Mouse (Mus musculus): ENCODE data around the gene Cpt1c. TPM values are rescaled to one million over a fixed set of nuclear protein-coding genes. Genes with fewer than 3 reads are reported as not detected.

Gene Cpt1c
- polyA plus RNA-seq, 1 experiment from 2014 or later, result 63.9 TPM

DNA sequence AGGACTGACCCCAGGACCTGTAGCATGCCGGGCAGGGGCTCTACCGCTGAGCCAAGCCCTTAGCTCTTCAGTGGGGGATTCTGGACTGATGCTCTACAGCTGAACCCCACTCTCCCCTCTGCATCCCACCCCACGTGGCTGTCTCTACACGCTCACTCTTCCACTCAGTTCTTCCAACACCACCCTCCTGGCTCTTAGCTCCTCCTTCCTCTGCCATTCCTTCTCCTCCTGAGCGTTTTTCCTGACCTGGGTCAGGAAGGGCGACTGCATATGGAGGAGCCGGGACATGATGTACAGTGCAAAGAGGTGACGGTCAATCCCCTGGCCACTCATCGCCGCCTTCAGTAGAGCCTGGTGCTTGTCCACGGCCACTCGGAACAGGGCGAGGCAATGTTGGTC, 14.1 kb downstream of the Cpt1c start:
- Histone ChIP-seq H3K36me3 (ENCODE audit: control insufficient read depth, insufficient read depth) (peaks cover 11% of the 10 kb centered on the region), H3K9ac (replicated peaks; ENCODE audit: low read depth, low read length) (no peak overlapping the region), H3K9me3 (ENCODE audit: control insufficient read depth, low read length) (no peaks in the 10 kb centered on the region), H3K27ac (ENCODE audit: low read length) (no peak overlapping the region), H3K4me1 (replicated peaks; ENCODE audit: control insufficient read depth, insufficient read depth, low read length) (no peaks in the 10 kb centered on the region), H3K4me3 (replicated peaks; ENCODE audit: low read length) (no peak overlapping the region), H3K27me3 (replicated peaks; ENCODE audit: control insufficient read depth, insufficient read depth, low read length) (no peaks in the 10 kb centered on the region), H3K4me2 (ENCODE audit: low read length) (no peak overlapping the region)
- 91% methylated on average over 13 of the region's 13 CpGs for WGBS
- no peak for ATAC-seq

DNA sequence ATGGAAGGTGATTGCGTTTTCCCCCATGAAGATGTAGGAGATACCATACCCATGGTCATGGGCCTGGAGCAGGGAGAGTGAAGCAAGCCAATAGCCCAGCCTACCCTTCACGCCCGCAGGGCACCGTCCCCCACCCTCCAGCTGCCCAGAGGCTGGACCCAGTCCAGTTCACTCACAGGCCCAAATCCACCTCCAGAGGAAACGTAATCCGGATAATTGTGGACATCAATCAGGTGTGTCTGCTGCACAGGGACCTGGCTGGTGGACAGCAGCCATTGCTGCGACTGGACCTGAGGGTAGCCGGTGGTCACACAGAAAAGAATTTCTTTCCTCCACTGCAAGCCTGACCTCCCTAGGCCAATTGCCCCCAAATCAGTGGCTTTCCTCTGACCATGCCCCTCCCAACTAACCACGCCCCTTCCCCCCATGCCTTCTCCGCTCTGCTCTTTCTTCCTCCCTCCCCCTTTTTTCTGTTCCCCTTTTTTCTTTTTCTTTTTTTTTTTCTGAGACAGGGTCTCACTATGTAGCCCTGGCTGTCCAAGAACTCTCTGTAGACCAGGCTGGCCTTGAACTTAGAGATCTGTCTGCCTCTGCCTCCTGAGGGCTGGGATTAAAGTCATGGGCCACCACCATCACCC, 14.7 kb downstream of the Cpt1c start:
- no peak overlapping the region for H3K27ac ChIP-seq (ENCODE audit: low read length)
- no peak overlapping the region for H3K9ac ChIP-seq (replicated peaks; ENCODE audit: low read depth, low read length)
- H3K4me3 ChIP-seq (replicated peaks; ENCODE audit: low read length), result no peak overlapping the region
- no peak for ATAC-seq
- H3K9me3 ChIP-seq (ENCODE audit: control insufficient read depth, low read length), result no peaks in the 10 kb centered on the region
- peaks cover 10% of the 10 kb centered on the region for H3K36me3 ChIP-seq (ENCODE audit: control insufficient read depth, insufficient read depth)
- H3K27me3 ChIP-seq (replicated peaks; ENCODE audit: control insufficient read depth, insufficient read depth, low read length), result no peaks in the 10 kb centered on the region
- 89% methylated on average over 10 of the region's 10 CpGs for WGBS
- H3K4me1 ChIP-seq (replicated peaks; ENCODE audit: control insufficient read depth, insufficient read depth, low read length), result no peaks in the 10 kb centered on the region
- no peak overlapping the region for H3K4me2 ChIP-seq (ENCODE audit: low read length)

DNA sequence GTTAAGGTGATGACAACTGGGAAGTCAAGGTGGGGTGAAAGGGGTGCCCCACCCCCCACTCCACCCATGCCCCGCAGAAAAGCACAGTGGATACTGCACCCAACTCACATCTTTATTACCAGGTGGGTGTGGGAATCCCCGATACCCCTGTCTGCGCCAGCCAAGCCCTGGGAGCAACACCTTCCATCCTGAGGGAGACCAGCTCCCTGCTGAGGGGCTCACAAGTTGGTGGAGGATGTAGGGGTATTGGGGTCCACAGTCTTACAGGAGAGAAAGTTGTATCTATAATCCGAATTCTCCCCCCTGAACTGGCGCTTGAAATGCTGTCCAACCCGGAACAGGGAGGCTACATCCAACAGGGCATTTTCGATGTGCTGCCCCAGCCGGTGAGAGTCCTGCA, 15.4 kb downstream of the Cpt1c start:
- Histone ChIP-seq H3K27me3 (replicated peaks; ENCODE audit: control insufficient read depth, insufficient read depth, low read length) (no peaks in the 10 kb centered on the region), H3K4me1 (replicated peaks; ENCODE audit: control insufficient read depth, insufficient read depth, low read length) (no peaks in the 10 kb centered on the region), H3K4me3 (replicated peaks; ENCODE audit: low read length) (no peak overlapping the region), H3K4me2 (ENCODE audit: low read length) (no peak overlapping the region), H3K36me3 (ENCODE audit: control insufficient read depth, insufficient read depth) (peaks cover 8% of the 10 kb centered on the region), H3K9ac (replicated peaks; ENCODE audit: low read depth, low read length) (no peak overlapping the region), H3K9me3 (ENCODE audit: control insufficient read depth, low read length) (no peaks in the 10 kb centered on the region), H3K27ac (ENCODE audit: low read length) (no peak overlapping the region)
- 91% methylated on average over 8 of the region's 8 CpGs for WGBS
- no peak for ATAC-seq

DNA sequence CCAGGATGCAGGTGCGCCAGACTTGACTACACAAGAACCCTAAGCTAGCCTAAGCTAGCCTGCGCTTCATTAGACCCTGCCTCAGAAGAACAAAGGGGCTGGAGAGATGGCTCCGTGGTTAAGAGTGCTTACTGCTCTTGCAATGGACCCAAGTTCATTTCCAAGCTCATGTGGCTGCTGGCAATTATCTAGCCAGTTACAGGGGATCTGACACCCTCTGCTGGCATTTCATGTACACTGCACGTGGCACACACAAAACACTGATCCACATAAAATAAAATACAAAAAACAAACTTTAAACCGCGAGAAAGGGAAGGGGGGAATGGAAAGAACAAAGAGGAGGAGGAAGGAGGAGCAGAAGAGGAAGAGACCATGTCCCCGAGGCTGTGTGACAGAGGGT, 16.4 kb downstream of the Cpt1c start:
- H3K36me3 ChIP-seq (ENCODE audit: control insufficient read depth, insufficient read depth), result peaks cover 8% of the 10 kb centered on the region
- 52% methylated on average over 7 of the region's 7 CpGs for WGBS
- H3K9ac ChIP-seq (replicated peaks; ENCODE audit: low read depth, low read length), result no peak overlapping the region
- H3K9me3 ChIP-seq (ENCODE audit: control insufficient read depth, low read length), result no peaks in the 10 kb centered on the region
- H3K4me3 ChIP-seq (replicated peaks; ENCODE audit: low read length), result no peak overlapping the region
- H3K4me1 ChIP-seq (replicated peaks; ENCODE audit: control insufficient read depth, insufficient read depth, low read length), result no peaks in the 10 kb centered on the region
- H3K27me3 ChIP-seq (replicated peaks; ENCODE audit: control insufficient read depth, insufficient read depth, low read length), result no peaks in the 10 kb centered on the region; the same call in 1 of the 2 replicates
- ATAC-seq, result no peak
- no peak overlapping the region for H3K4me2 ChIP-seq (ENCODE audit: low read length)
- no peak overlapping the region for H3K27ac ChIP-seq (ENCODE audit: low read length)

DNA sequence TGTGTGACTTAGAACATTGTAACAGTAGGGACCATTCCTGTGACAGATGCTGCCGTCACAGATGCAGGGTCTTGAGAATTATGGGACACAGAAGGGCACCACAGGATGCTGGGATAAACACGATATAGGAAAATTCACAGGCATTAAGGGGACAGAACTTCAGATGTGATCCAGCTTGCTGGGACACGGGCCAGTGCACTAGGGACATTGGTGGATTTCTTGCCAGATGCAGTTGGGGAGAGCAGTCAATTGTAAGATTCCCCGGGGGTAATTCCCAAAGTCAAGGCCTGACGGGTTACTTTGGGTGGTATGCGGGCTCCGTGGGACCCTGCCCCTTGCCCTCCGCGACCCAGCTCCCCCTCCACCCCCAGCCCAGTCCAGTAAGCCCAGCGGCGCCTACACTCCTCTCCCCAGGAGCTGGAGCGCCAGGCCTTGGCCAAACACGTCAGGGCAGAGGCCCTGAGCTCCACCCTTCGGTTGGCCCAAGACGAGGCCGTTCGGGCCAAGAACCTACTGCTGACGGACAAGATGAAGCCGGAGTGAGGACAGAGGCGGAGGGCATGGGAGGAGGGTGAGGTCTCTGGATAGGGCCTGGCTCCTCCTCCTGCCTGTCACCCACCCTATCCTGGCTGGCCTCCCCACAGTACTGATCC, 17.3 kb downstream of the Cpt1c start:
- Histone ChIP-seq H3K9me3 (ENCODE audit: control insufficient read depth, low read length) (no peaks in the 10 kb centered on the region), H3K36me3 (ENCODE audit: control insufficient read depth, insufficient read depth) (peaks cover 5% of the 10 kb centered on the region; the same call in 1 of the 2 replicates), H3K27me3 (replicated peaks; ENCODE audit: control insufficient read depth, insufficient read depth, low read length) (peaks cover 7% of the 10 kb centered on the region), H3K4me3 (replicated peaks; ENCODE audit: low read length) (no peak overlapping the region), H3K9ac (replicated peaks; ENCODE audit: low read depth, low read length) (no peak overlapping the region), H3K4me1 (replicated peaks; ENCODE audit: control insufficient read depth, insufficient read depth, low read length) (peaks cover 7% of the 10 kb centered on the region), H3K27ac (ENCODE audit: low read length) (no peak overlapping the region), H3K4me2 (ENCODE audit: low read length) (no peak overlapping the region)
- WGBS, result 75% methylated on average over 20 of the region's 20 CpGs
- ATAC-seq, result no peak

DNA sequence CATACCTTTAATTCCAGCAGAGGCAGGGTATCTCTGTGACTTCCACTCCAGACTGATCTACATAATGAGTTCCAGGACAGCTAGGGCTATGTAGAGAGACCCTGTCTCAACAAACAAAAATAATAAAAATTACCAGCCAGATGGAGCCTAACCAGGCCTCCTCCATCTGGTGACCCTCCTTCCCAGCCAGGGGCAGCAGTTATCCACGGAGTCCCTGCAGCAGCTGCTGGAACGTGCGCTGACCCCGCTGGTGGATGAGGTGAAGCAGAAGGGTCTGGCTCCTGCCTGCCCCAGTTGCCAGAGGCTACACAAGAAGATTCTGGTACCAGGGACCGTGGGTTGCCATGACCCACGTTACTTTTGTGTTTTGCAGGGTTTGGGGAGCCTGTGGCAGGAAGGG, 18.4 kb downstream of the Cpt1c start:
- H3K4me3 ChIP-seq (replicated peaks; ENCODE audit: low read length), result no peak overlapping the region
- H3K4me2 ChIP-seq (ENCODE audit: low read length), result no peak overlapping the region
- no peaks in the 10 kb centered on the region for H3K9me3 ChIP-seq (ENCODE audit: control insufficient read depth, low read length)
- H3K9ac ChIP-seq (replicated peaks; ENCODE audit: low read depth, low read length), result no peak overlapping the region
- ATAC-seq, result no peak
- H3K27me3 ChIP-seq (replicated peaks; ENCODE audit: control insufficient read depth, insufficient read depth, low read length), result peaks cover 15% of the 10 kb centered on the region
- peaks cover 8% of the 10 kb centered on the region for H3K4me1 ChIP-seq (replicated peaks; ENCODE audit: control insufficient read depth, insufficient read depth, low read length)
- whole genome bisulfite sequencing, result 64% methylated on average over 6 of the region's 6 CpGs
- H3K27ac ChIP-seq (ENCODE audit: low read length), result no peak overlapping the region
- H3K36me3 ChIP-seq (ENCODE audit: control insufficient read depth, insufficient read depth), result peaks cover 2% of the 10 kb centered on the region; the same call in 1 of the 2 replicates

DNA sequence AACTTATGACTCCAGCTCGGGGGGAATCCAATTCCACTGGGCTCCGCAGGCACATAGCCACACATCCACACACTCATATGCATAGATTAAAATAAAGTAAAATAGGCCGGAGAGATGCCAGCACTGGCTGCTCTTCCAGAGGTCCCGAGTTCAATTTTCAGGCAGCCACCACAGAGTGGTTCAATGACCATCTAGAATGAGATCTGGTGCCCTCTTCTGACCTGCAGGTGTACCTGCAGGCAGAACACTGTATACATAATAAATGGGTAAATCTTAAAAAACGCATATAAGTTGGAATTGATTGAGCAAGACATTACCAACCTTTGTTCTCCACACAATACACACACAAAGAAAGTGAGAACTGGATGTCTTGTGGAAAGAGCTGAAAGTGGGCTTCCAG, 19.0 kb downstream of the Cpt1c start:
- H3K9me3 ChIP-seq (ENCODE audit: control insufficient read depth, low read length), result no peaks in the 10 kb centered on the region
- no peak overlapping the region for H3K4me3 ChIP-seq (replicated peaks; ENCODE audit: low read length)
- ATAC-seq, result no peak
- H3K36me3 ChIP-seq (ENCODE audit: control insufficient read depth, insufficient read depth), result no peaks in the 10 kb centered on the region
- no peak overlapping the region for H3K9ac ChIP-seq (replicated peaks; ENCODE audit: low read depth, low read length)
- no peak overlapping the region for H3K27ac ChIP-seq (ENCODE audit: low read length)
- 51% methylated on average over 5 of the region's 5 CpGs for WGBS
- H3K27me3 ChIP-seq (replicated peaks; ENCODE audit: control insufficient read depth, insufficient read depth, low read length), result peaks cover 20% of the 10 kb centered on the region
- no peak overlapping the region for H3K4me2 ChIP-seq (ENCODE audit: low read length)
- peaks cover 8% of the 10 kb centered on the region for H3K4me1 ChIP-seq (replicated peaks; ENCODE audit: control insufficient read depth, insufficient read depth, low read length)

DNA sequence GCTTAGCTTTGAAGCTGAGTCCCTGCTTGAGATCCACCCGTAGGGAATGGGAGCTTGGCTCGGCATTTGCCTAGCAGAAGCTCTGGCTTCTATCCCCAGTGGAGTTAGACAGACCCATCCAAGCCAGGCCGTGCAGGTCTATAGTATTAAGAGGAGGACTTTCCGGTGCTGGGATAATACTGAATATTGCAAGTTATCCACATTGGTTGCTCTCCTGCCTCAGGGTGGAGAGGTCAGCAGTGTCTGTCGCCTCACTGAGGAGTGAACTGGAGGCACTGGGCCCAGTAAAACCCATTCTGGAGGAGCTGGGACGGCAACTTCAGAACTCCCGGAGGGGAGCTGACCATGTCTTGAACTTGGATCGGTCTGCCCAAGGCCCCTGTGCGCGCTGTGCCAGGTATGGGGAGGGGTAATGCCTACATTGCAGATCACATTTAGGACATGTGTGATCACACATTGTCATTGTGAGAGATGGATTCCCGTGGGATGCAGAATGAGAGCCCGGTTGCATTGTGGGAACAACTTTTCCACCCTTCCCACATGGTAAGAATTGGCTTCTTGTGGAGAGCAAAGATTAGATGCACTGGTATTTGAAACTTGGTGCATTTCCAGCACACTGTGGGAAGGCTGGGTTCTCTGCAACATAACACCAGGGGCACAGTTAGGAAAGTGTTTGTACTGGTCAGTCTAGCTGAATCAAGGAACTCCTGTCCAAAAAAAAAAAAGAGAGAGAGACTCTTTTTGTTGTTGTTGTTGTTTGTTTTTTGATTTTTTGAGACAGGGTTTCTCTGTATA, 20.4 kb downstream of the Cpt1c start:
- H3K4me2 ChIP-seq (ENCODE audit: low read length), result no peak overlapping the region
- H3K36me3 ChIP-seq (ENCODE audit: control insufficient read depth, insufficient read depth), result no peaks in the 10 kb centered on the region
- peaks cover 8% of the 10 kb centered on the region for H3K4me1 ChIP-seq (replicated peaks; ENCODE audit: control insufficient read depth, insufficient read depth, low read length)
- no peak overlapping the region for H3K27ac ChIP-seq (ENCODE audit: low read length)
- H3K9ac ChIP-seq (replicated peaks; ENCODE audit: low read depth, low read length), result no peak overlapping the region
- no peak for ATAC-seq
- no peaks in the 10 kb centered on the region for H3K9me3 ChIP-seq (ENCODE audit: control insufficient read depth, low read length)
- peaks cover 28% of the 10 kb centered on the region for H3K27me3 ChIP-seq (replicated peaks; ENCODE audit: control insufficient read depth, insufficient read depth, low read length)
- no peak overlapping the region for H3K4me3 ChIP-seq (replicated peaks; ENCODE audit: low read length)
- WGBS, result 83% methylated on average over 12 of the region's 12 CpGs

DNA sequence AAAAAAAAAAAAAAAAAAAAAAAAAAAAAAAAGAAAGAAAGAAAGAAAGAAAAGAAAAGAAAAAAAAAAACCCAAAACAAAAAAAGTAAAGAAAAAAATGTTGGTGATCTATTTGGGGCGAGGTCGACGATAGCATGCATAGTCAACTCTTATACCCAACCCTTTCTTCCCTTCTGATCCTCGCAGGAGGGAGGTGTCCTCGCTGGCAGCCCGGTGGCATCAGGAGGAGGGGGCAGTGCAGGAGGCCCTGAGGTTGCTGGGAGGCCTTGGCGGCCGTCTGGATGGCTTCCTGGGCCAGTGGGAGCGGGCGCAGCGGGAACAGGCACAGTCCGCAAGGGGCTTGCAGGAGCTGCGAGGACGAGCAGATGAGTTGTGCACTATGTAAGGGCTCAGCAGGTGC, 21.1 kb downstream of the Cpt1c start:
- 64% methylated on average over 14 of the region's 14 CpGs for WGBS
- H3K4me3 ChIP-seq (replicated peaks; ENCODE audit: low read length), result no peak overlapping the region
- H3K4me2 ChIP-seq (ENCODE audit: low read length), result no peak overlapping the region
- peaks cover 8% of the 10 kb centered on the region for H3K4me1 ChIP-seq (replicated peaks; ENCODE audit: control insufficient read depth, insufficient read depth, low read length)
- no peaks in the 10 kb centered on the region for H3K9me3 ChIP-seq (ENCODE audit: control insufficient read depth, low read length)
- no peak overlapping the region for H3K9ac ChIP-seq (replicated peaks; ENCODE audit: low read depth, low read length)
- no peaks in the 10 kb centered on the region for H3K36me3 ChIP-seq (ENCODE audit: control insufficient read depth, insufficient read depth)
- no peak overlapping the region for H3K27ac ChIP-seq (ENCODE audit: low read length)
- H3K27me3 ChIP-seq (replicated peaks; ENCODE audit: control insufficient read depth, insufficient read depth, low read length), result peaks cover 28% of the 10 kb centered on the region
- ATAC-seq, result no peak

Measured in forebrain, embryonic 16.5 days (tissue).